Mouse (Mus musculus) ES-Bruce4 (cell line): ENCODE data around the gene Ankrd1. TPM values are rescaled to one million over a fixed set of nuclear protein-coding genes. Genes with fewer than 3 reads are reported as not detected.

Experiments used
- H3K27ac ChIP-seq: 2 replicates; pipeline ENCODE4 v1.5.1; 2012; ENCODE audit warnings: low read length, inconsistent platforms; ENCODE audit not compliant: insufficient read depth
- H3K27me3 ChIP-seq: 2 replicates; pipeline ENCODE4 v1.6.1; 2012; ENCODE audit warnings: mild to moderate bottlenecking, low read length, inconsistent platforms; ENCODE audit not compliant: control insufficient read depth, poor library complexity, insufficient read depth, severe bottlenecking
- H3K36me3 ChIP-seq: 2 replicates; pipeline ENCODE4 v1.6.1; 2012; ENCODE audit warnings: inconsistent platforms, mild to moderate bottlenecking, low read length, moderate library complexity; ENCODE audit not compliant: control insufficient read depth, poor library complexity, insufficient read depth, severe bottlenecking
- H3K4me1 ChIP-seq: one replicate; pipeline ENCODE4 v1.8.1; 2011; ENCODE audit warnings: low read length; ENCODE audit not compliant: control insufficient read depth, insufficient read depth
- H3K4me3 ChIP-seq: 2 replicates; pipeline ENCODE4 v1.5.1; 2011; ENCODE audit warnings: low read depth, mild to moderate bottlenecking, low read length
- H3K9ac ChIP-seq: 2 replicates; pipeline ENCODE4 v1.6.1; 2012; ENCODE audit warnings: low read depth, mild to moderate bottlenecking, inconsistent platforms; ENCODE audit not compliant: poor library complexity, severe bottlenecking
- H3K9me3 ChIP-seq: replicated peaks from 2 replicates; pipeline ENCODE4 v1.6.1; 2012; ENCODE audit warnings: mild to moderate bottlenecking, low read length, inconsistent platforms; ENCODE audit not compliant: control insufficient read depth, poor library complexity, insufficient read depth, severe bottlenecking
- CTCF ChIP-seq: IDR thresholded peaks from one replicate; pipeline ENCODE4 v1.8.1; 2011; ENCODE audit warnings: low read depth, low read length
- EP300 ChIP-seq: IDR thresholded peaks from 2 replicates; pipeline ENCODE4 v1.6.1; 2011; ENCODE audit warnings: low read depth, low read length; ENCODE audit not compliant: insufficient read depth
- POLR2A ChIP-seq: IDR thresholded peaks from one replicate; pipeline ENCODE4 v1.8.1; 2011; ENCODE audit warnings: low read length; ENCODE audit not compliant: insufficient read depth
- polyA plus RNA-seq: library from polyadenylated mRNA; stranded (reverse); fragments of >200 nt; gene quantifications from 2 replicates; pipeline ENCODE4 v1.2.4, GENCODE M21; 2011; ENCODE audit warnings: low read depth; ENCODE audit not compliant: missing spikeins, insufficient read depth, insufficient read length

Gene Ankrd1
- polyA plus RNA-seq, 1 experiment: 8.7 TPM

DNA sequence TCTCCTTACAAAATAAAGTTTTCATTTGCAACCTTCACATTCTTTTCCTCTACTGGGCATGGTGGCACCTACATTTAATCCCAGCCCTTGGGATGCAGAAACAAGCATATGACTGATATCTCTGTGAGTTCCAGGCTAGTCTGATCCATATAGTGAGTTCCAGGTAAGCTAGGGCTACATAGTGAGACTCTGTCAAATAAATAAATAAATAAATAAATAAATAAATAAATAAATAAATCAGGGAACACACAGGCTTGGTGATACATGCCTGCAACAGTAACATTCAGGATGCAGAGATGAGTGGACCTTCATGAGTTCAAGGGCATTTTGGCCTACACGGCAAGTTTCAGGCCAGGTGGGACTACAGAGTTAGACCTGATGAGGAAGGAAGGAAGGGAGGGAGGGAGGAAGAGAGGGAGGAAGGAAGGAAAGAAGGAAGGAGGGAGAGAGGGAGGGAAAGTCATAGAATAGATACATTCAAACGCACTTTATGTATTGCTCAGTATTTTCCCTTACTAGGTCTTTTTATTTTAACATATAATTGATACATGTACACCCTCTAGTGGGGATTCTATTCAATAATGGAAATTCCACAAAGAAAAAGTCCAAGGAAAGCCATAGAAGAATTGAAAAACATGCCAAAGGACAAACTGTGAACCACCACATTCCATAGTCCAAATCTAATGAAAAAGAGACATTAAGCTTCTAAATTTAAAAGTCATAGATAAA lies 56.9 kb downstream of the Ankrd1 start:
- no peak overlapping the region for H3K27ac ChIP-seq
- H3K9ac ChIP-seq: no peak overlapping the region
- H3K36me3 ChIP-seq: no peaks in the 10 kb centered on the region
- H3K9me3 ChIP-seq: peaks cover 7% of the 10 kb centered on the region
- TF ChIP-seq POLR2A (no peak), CTCF (no peak), EP300 (no peak)
- H3K4me3 ChIP-seq: no peak overlapping the region
- no peaks in the 10 kb centered on the region for H3K4me1 ChIP-seq
- H3K27me3 ChIP-seq: peaks cover 2% of the 10 kb centered on the region; the same call in 1 of the 2 replicates

Other genes with a start within 250 kb of the Ankrd1 start
- gene Htr7, start 62.6 kb downstream of the Ankrd1 start, polyA plus RNA-seq: not detected in 2 replicates
- gene Rpp30, start 36.4 kb downstream of the Ankrd1 start, polyA plus RNA-seq: 72.5 and 73.9 TPM in 2 replicates
- gene Pcgf5, start 228.2 kb upstream of the Ankrd1 start, polyA plus RNA-seq: 42.6 and 51.1 TPM in 2 replicates